Mouse (Mus musculus) subcutaneous adipose tissue, adult 2 months (tissue): ENCODE data around the gene Tagap1. TPM values are rescaled to one million over a fixed set of nuclear protein-coding genes. Genes with fewer than 3 reads are reported as not detected.

Experiments used
- polyA plus RNA-seq: library from polyadenylated mRNA; depleted of rRNA; stranded (reverse); fragments of >200 nt; gene quantifications from 2 replicates; pipeline ENCODE4 v1.2.3, GENCODE M21; 2012; ENCODE audit warnings: low replicate concordance; rRNA removed

Tagap1 gene
- 15.4 and 20.9 TPM in 2 replicates for polyA plus RNA-seq

GRCm38 (mm10) chr17:6960776-6961175 is at the start of gene Tagap1:
Gene Tagap1 (minus strand): TSS chr17:6961156.

GRCm38 (mm10) chr17:6978287-6979248 is 17.6 kb upstream of the Tagap1 start, which contains the start of gene Gm49721:
Gene Gm49721 (plus strand): TSS chr17:6978904.

GRCm38 (mm10) chr17:6970334-6970733 is 9.4 kb upstream of the Tagap1 start, which contains the start of gene Rnaset2b:
Gene Rnaset2b (plus strand): TSS chr17:6970634.

GRCm38 (mm10) chr17:6947984-6948768 is 12.8 kb downstream of the Tagap1 start, which contains the start of gene Rsph3b:
Gene Rsph3b (minus strand): TSS chr17:6948682.

Other genes starting within 250 kb of the Tagap1 start
- 5.6 and 37.1 TPM in 2 replicates for gene Ezr, start 178.4 kb downstream of the Tagap1 start, polyA plus RNA-seq
- gene Rsph3b, start 12.5 kb downstream of the Tagap1 start, polyA plus RNA-seq, result 29.2 and 36.1 TPM in 2 replicates
- gene Rnaset2b, start 9.5 kb upstream of the Tagap1 start, polyA plus RNA-seq, result 102 and 105 TPM in 2 replicates
- gene Gm49721, start 17.7 kb upstream of the Tagap1 start, polyA plus RNA-seq, result 0.27 TPM in 1 of 2 replicates, not detected in the other
- not detected in 2 replicates for gene Gm1604a, start 64.4 kb upstream of the Tagap1 start, polyA plus RNA-seq
- gene Rps6ka2, start 209.0 kb upstream of the Tagap1 start, polyA plus RNA-seq, result 8.1 and 15.7 TPM in 2 replicates